Mouse (Mus musculus): ENCODE results near the gene Ephb2. TPM values are rescaled to one million over a fixed set of nuclear protein-coding genes. Genes with fewer than 3 reads are reported as not detected.
A peak's percentile ranks its signal among the peaks of the same experiment; 100 is the strongest.

The Ephb2 gene
- polyA plus RNA-seq, 1 experiment from 2014 or later, result 31.0 TPM

- H3K36me3 ChIP-seq (replicated peaks), result no peaks in the 10 kb centered on the region
- no peaks in the 10 kb centered on the region for H3K27me3 ChIP-seq (replicated peaks)
- H3K4me1 ChIP-seq, result peaks cover 68% of the 10 kb centered on the region
- WGBS, result 42% methylated on average over 15 of the region's 15 CpGs
- no peak for ATAC-seq (replicated peaks)
- no peak overlapping the region for H3K4me3 ChIP-seq
- peak overlapping the region; percentile 63 for H3K27ac ChIP-seq
- H3K9ac ChIP-seq, result 0 out of 2 replicates have a peak overlapping the region, but pooled peaks have one; percentile 10
- H3K9me3 ChIP-seq, result no peaks in the 10 kb centered on the region
- H3K4me2 ChIP-seq, result no peak overlapping the region; the same call in 1 of the 2 replicates
Observed at GRCm38 (mm10) chr4:136734210-136734803, 101.5 kb downstream of the Ephb2 start.

GRCm38 (mm10) chr4:136733217-136733865 is 102.4 kb downstream of the Ephb2 start:
- WGBS, result 23% methylated on average over 11 of the region's 11 CpGs
- no peak overlapping the region for H3K4me3 ChIP-seq
- H3K9ac ChIP-seq, result no peak overlapping the region; the same call in 1 of the 2 replicates
- H3K36me3 ChIP-seq (replicated peaks), result no peaks in the 10 kb centered on the region
- peaks cover 60% of the 10 kb centered on the region for H3K4me1 ChIP-seq
- ATAC-seq (replicated peaks), result no peak
- no peaks in the 10 kb centered on the region for H3K9me3 ChIP-seq
- no peak overlapping the region for H3K4me2 ChIP-seq
- H3K27me3 ChIP-seq (replicated peaks), result no peaks in the 10 kb centered on the region
- peak overlapping the region; percentile 63 for H3K27ac ChIP-seq

- Histone ChIP-seq H3K4me3 (no peak overlapping the region), H3K4me2 (no peak overlapping the region), H3K4me1 (peaks cover 58% of the 10 kb centered on the region), H3K9me3 (no peaks in the 10 kb centered on the region), H3K36me3 (replicated peaks) (no peaks in the 10 kb centered on the region), H3K27me3 (replicated peaks) (no peaks in the 10 kb centered on the region), H3K27ac (no peak overlapping the region), H3K9ac (no peak overlapping the region)
- no peak for ATAC-seq (replicated peaks)
- 52% methylated on average over 7 of the region's 7 CpGs for WGBS
Observed at GRCm38 (mm10) chr4:136732536-136733121, 103.2 kb downstream of the Ephb2 start.

GRCm38 (mm10) chr4:136731761-136732160 is 104.0 kb downstream of the Ephb2 start:
- no peak overlapping the region for H3K4me3 ChIP-seq
- no peaks in the 10 kb centered on the region for H3K27me3 ChIP-seq (replicated peaks)
- H3K27ac ChIP-seq, result peak overlapping the region; percentile 57; the same call in 1 of the 2 replicates
- ATAC-seq (replicated peaks), result no peak
- no peak overlapping the region for H3K9ac ChIP-seq
- peaks cover 65% of the 10 kb centered on the region for H3K4me1 ChIP-seq
- WGBS, result 55% methylated on average over 5 of the region's 5 CpGs
- no peak overlapping the region for H3K4me2 ChIP-seq
- no peaks in the 10 kb centered on the region for H3K9me3 ChIP-seq
- H3K36me3 ChIP-seq (replicated peaks), result no peaks in the 10 kb centered on the region

GRCm38 (mm10) chr4:136731008-136731609 is 104.7 kb downstream of the Ephb2 start:
- no peak for ATAC-seq (replicated peaks)
- Histone ChIP-seq H3K4me3 (no peak overlapping the region), H3K9me3 (no peaks in the 10 kb centered on the region), H3K4me2 (no peak overlapping the region), H3K9ac (no peak overlapping the region), H3K27ac (peak overlapping the region; percentile 57; the same call in 1 of the 2 replicates), H3K36me3 (replicated peaks) (no peaks in the 10 kb centered on the region), H3K27me3 (replicated peaks) (no peaks in the 10 kb centered on the region), H3K4me1 (peaks cover 62% of the 10 kb centered on the region)
- 64% methylated on average over 13 of the region's 13 CpGs for WGBS

- 81% methylated on average over 9 of the region's 9 CpGs for WGBS
- no peak overlapping the region for H3K4me3 ChIP-seq
- H3K9me3 ChIP-seq, result no peaks in the 10 kb centered on the region
- no peak for ATAC-seq (replicated peaks)
- no peak overlapping the region for H3K4me2 ChIP-seq
- peaks cover 56% of the 10 kb centered on the region for H3K4me1 ChIP-seq
- no peak overlapping the region for H3K9ac ChIP-seq
- H3K27ac ChIP-seq, result 0 out of 2 replicates have a peak overlapping the region, but pooled peaks have one; percentile 57
- no peaks in the 10 kb centered on the region for H3K36me3 ChIP-seq (replicated peaks)
- H3K27me3 ChIP-seq (replicated peaks), result no peaks in the 10 kb centered on the region
Observed at GRCm38 (mm10) chr4:136730501-136730900, 105.3 kb downstream of the Ephb2 start.

GRCm38 (mm10) chr4:136729574-136729973 is 106.2 kb downstream of the Ephb2 start:
- H3K36me3 ChIP-seq (replicated peaks), result no peaks in the 10 kb centered on the region

GRCm38 (mm10) chr4:136726941-136727340 is 108.8 kb downstream of the Ephb2 start:
- no peaks in the 10 kb centered on the region for H3K27me3 ChIP-seq (replicated peaks)
- no peak overlapping the region for H3K4me3 ChIP-seq
- ATAC-seq (replicated peaks), result no peak
- H3K9me3 ChIP-seq, result no peaks in the 10 kb centered on the region
- H3K27ac ChIP-seq, result no peak overlapping the region
- H3K9ac ChIP-seq, result no peak overlapping the region
- H3K4me2 ChIP-seq, result no peak overlapping the region
- H3K36me3 ChIP-seq (replicated peaks), result no peaks in the 10 kb centered on the region
- WGBS, result 44% methylated on average over 8 of the region's 8 CpGs
- H3K4me1 ChIP-seq, result peaks cover 30% of the 10 kb centered on the region

More at GRCm38 (mm10) chr4:136729574-136729973, 106.2 kb downstream of the Ephb2 start:
- no peaks in the 10 kb centered on the region for H3K9me3 ChIP-seq
- no peak for ATAC-seq (replicated peaks)
- no peak overlapping the region for H3K4me3 ChIP-seq
- no peak overlapping the region for H3K9ac ChIP-seq
- no peak overlapping the region for H3K27ac ChIP-seq
- H3K4me1 ChIP-seq, result peaks cover 50% of the 10 kb centered on the region
- no peak overlapping the region for H3K4me2 ChIP-seq
- no peaks in the 10 kb centered on the region for H3K27me3 ChIP-seq (replicated peaks)
- WGBS, result 95% methylated on average over 2 of the region's 2 CpGs

GRCm38 (mm10) chr4:136724731-136725130 is 111.1 kb downstream of the Ephb2 start:
- Histone ChIP-seq H3K36me3 (replicated peaks) (no peaks in the 10 kb centered on the region), H3K9me3 (no peaks in the 10 kb centered on the region), H3K4me3 (no peak overlapping the region), H3K4me2 (no peak overlapping the region), H3K9ac (no peak overlapping the region), H3K27ac (no peak overlapping the region), H3K27me3 (replicated peaks) (no peaks in the 10 kb centered on the region), H3K4me1 (peaks cover 16% of the 10 kb centered on the region)
- ATAC-seq (replicated peaks), result no peak
- 67% methylated on average over 17 of the region's 17 CpGs for WGBS

- no peak for ATAC-seq (replicated peaks)
- H3K9me3 ChIP-seq, result no peaks in the 10 kb centered on the region
- H3K4me1 ChIP-seq, result peaks cover 15% of the 10 kb centered on the region
- H3K9ac ChIP-seq, result no peak overlapping the region
- H3K4me3 ChIP-seq, result no peak overlapping the region
- no peaks in the 10 kb centered on the region for H3K27me3 ChIP-seq (replicated peaks)
- H3K4me2 ChIP-seq, result no peak overlapping the region
- H3K36me3 ChIP-seq (replicated peaks), result no peaks in the 10 kb centered on the region
- H3K27ac ChIP-seq, result peak overlapping the region; percentile 20; the same call in 1 of the 2 replicates
- WGBS, result 56% methylated on average over 17 of the region's 17 CpGs
Observed at GRCm38 (mm10) chr4:136722361-136723082, 113.3 kb downstream of the Ephb2 start.

GRCm38 (mm10) chr4:136721937-136722336 is 113.9 kb downstream of the Ephb2 start:
- Histone ChIP-seq H3K27ac (peak overlapping the region; percentile 20; the same call in 1 of the 2 replicates), H3K9ac (no peak overlapping the region), H3K4me3 (no peak overlapping the region), H3K36me3 (replicated peaks) (no peaks in the 10 kb centered on the region), H3K4me1 (peaks cover 14% of the 10 kb centered on the region), H3K27me3 (replicated peaks) (no peaks in the 10 kb centered on the region), H3K4me2 (no peak overlapping the region), H3K9me3 (no peaks in the 10 kb centered on the region)
- 73% methylated on average over 3 of the region's 3 CpGs for WGBS
- no peak for ATAC-seq (replicated peaks)

GRCm38 (mm10) chr4:136720025-136720424 is 115.8 kb downstream of the Ephb2 start:
- Histone ChIP-seq H3K4me2 (no peak overlapping the region), H3K9ac (no peak overlapping the region), H3K4me3 (no peak overlapping the region), H3K27me3 (replicated peaks) (no peaks in the 10 kb centered on the region), H3K27ac (no peak overlapping the region), H3K4me1 (peaks cover 22% of the 10 kb centered on the region), H3K36me3 (replicated peaks) (no peaks in the 10 kb centered on the region), H3K9me3 (no peaks in the 10 kb centered on the region)
- whole genome bisulfite sequencing, result 86% methylated on average over 9 of the region's 9 CpGs
- no peak for ATAC-seq (replicated peaks)

Data from midbrain, embryonic 15.5 days (tissue).